Mouse (Mus musculus): ENCODE data around the gene Rab3il1.

Gene Rab3il1

GRCm38 (mm10) chr19:10015442-10015841, 14.0 kb downstream of the Rab3il1 start:
- Histone ChIP-seq H3K27me3 (ENCODE audit: control insufficient read depth, insufficient read depth, low read length, poor library complexity, severe bottlenecking) (no peaks in the 10 kb centered on the region), H3K36me3 (ENCODE audit: control insufficient read depth, insufficient read depth, low read length, poor library complexity, severe bottlenecking) (no peaks in the 10 kb centered on the region)
- no peak for DNase-seq (ENCODE audit: low read depth, low spot score)

- no peak for DNase-seq (ENCODE audit: low read depth, low spot score)
- H3K27me3 ChIP-seq (ENCODE audit: control insufficient read depth, insufficient read depth, low read length, poor library complexity, severe bottlenecking), result no peaks in the 10 kb centered on the region
- no peaks in the 10 kb centered on the region for H3K36me3 ChIP-seq (ENCODE audit: control insufficient read depth, insufficient read depth, low read length, poor library complexity, severe bottlenecking)
Measured at GRCm38 (mm10) chr19:10016151-10016550, 14.7 kb downstream of the Rab3il1 start.

- no peaks in the 10 kb centered on the region for H3K27me3 ChIP-seq (ENCODE audit: control insufficient read depth, insufficient read depth, low read length, poor library complexity, severe bottlenecking)
- no peaks in the 10 kb centered on the region for H3K36me3 ChIP-seq (ENCODE audit: control insufficient read depth, insufficient read depth, low read length, poor library complexity, severe bottlenecking)
- DNase-seq (ENCODE audit: low read depth, low spot score), result peak; percentile 62
Measured at GRCm38 (mm10) chr19:10017637-10018526, 16.4 kb downstream of the Rab3il1 start.

GRCm38 (mm10) chr19:10018527-10018818, 17.0 kb downstream of the Rab3il1 start:
- no peaks in the 10 kb centered on the region for H3K36me3 ChIP-seq (ENCODE audit: control insufficient read depth, insufficient read depth, low read length, poor library complexity, severe bottlenecking)
- DNase-seq (ENCODE audit: low read depth, low spot score), result no peak

GRCm38 (mm10) chr19:10019214-10019760, 17.8 kb downstream of the Rab3il1 start:
- Histone ChIP-seq H3K27me3 (ENCODE audit: control insufficient read depth, insufficient read depth, low read length, poor library complexity, severe bottlenecking) (no peaks in the 10 kb centered on the region), H3K36me3 (ENCODE audit: control insufficient read depth, insufficient read depth, low read length, poor library complexity, severe bottlenecking) (no peaks in the 10 kb centered on the region)
- no peak for DNase-seq (ENCODE audit: low read depth, low spot score)

More at GRCm38 (mm10) chr19:10018527-10018818, 17.0 kb downstream of the Rab3il1 start:
- H3K27me3 ChIP-seq (ENCODE audit: control insufficient read depth, insufficient read depth, low read length, poor library complexity, severe bottlenecking), result no peaks in the 10 kb centered on the region

- no peak for DNase-seq (ENCODE audit: low read depth, low spot score)
- Histone ChIP-seq H3K27me3 (ENCODE audit: control insufficient read depth, insufficient read depth, low read length, poor library complexity, severe bottlenecking) (no peaks in the 10 kb centered on the region), H3K36me3 (ENCODE audit: control insufficient read depth, insufficient read depth, low read length, poor library complexity, severe bottlenecking) (no peaks in the 10 kb centered on the region)
Measured at GRCm38 (mm10) chr19:10021981-10022380, 20.5 kb downstream of the Rab3il1 start.

- H3K36me3 ChIP-seq (ENCODE audit: control insufficient read depth, insufficient read depth, low read length, poor library complexity, severe bottlenecking), result no peaks in the 10 kb centered on the region
- no peak for DNase-seq (ENCODE audit: low read depth, low spot score)
- H3K27me3 ChIP-seq (ENCODE audit: control insufficient read depth, insufficient read depth, low read length, poor library complexity, severe bottlenecking), result no peaks in the 10 kb centered on the region
Measured at GRCm38 (mm10) chr19:10022414-10023303, 21.2 kb downstream of the Rab3il1 start.

- no peak for DNase-seq (ENCODE audit: low read depth, low spot score)
- Histone ChIP-seq H3K27me3 (ENCODE audit: control insufficient read depth, insufficient read depth, low read length, poor library complexity, severe bottlenecking) (no peaks in the 10 kb centered on the region), H3K36me3 (ENCODE audit: control insufficient read depth, insufficient read depth, low read length, poor library complexity, severe bottlenecking) (no peaks in the 10 kb centered on the region)
Measured at GRCm38 (mm10) chr19:10023304-10023758, 21.9 kb downstream of the Rab3il1 start.

- no peaks in the 10 kb centered on the region for H3K36me3 ChIP-seq (ENCODE audit: control insufficient read depth, insufficient read depth, low read length, poor library complexity, severe bottlenecking)
- no peak for DNase-seq (ENCODE audit: low read depth, low spot score)
- no peaks in the 10 kb centered on the region for H3K27me3 ChIP-seq (ENCODE audit: control insufficient read depth, insufficient read depth, low read length, poor library complexity, severe bottlenecking)
Measured at GRCm38 (mm10) chr19:10025169-10025875, 23.9 kb downstream of the Rab3il1 start.

- no peak for DNase-seq (ENCODE audit: low read depth, low spot score)
- no peaks in the 10 kb centered on the region for H3K27me3 ChIP-seq (ENCODE audit: control insufficient read depth, insufficient read depth, low read length, poor library complexity, severe bottlenecking)
- H3K36me3 ChIP-seq (ENCODE audit: control insufficient read depth, insufficient read depth, low read length, poor library complexity, severe bottlenecking), result no peaks in the 10 kb centered on the region
Measured at GRCm38 (mm10) chr19:10029746-10030145, 28.3 kb downstream of the Rab3il1 start.

GRCm38 (mm10) chr19:10033211-10033973, 31.9 kb downstream of the Rab3il1 start:
- DNase-seq (ENCODE audit: low read depth, low spot score), result peak; percentile 80
- H3K36me3 ChIP-seq (ENCODE audit: control insufficient read depth, insufficient read depth, low read length, poor library complexity, severe bottlenecking), result no peaks in the 10 kb centered on the region
- H3K27me3 ChIP-seq (ENCODE audit: control insufficient read depth, insufficient read depth, low read length, poor library complexity, severe bottlenecking), result no peaks in the 10 kb centered on the region

GRCm38 (mm10) chr19:10034356-10034755, 32.9 kb downstream of the Rab3il1 start:
- no peak for DNase-seq (ENCODE audit: low read depth, low spot score)
- Histone ChIP-seq H3K36me3 (ENCODE audit: control insufficient read depth, insufficient read depth, low read length, poor library complexity, severe bottlenecking) (no peaks in the 10 kb centered on the region), H3K27me3 (ENCODE audit: control insufficient read depth, insufficient read depth, low read length, poor library complexity, severe bottlenecking) (no peaks in the 10 kb centered on the region)

GRCm38 (mm10) chr19:10034785-10035447, 33.4 kb downstream of the Rab3il1 start:
- no peaks in the 10 kb centered on the region for H3K27me3 ChIP-seq (ENCODE audit: control insufficient read depth, insufficient read depth, low read length, poor library complexity, severe bottlenecking)
- DNase-seq (ENCODE audit: low read depth, low spot score), result peak; percentile 89
- no peaks in the 10 kb centered on the region for H3K36me3 ChIP-seq (ENCODE audit: control insufficient read depth, insufficient read depth, low read length, poor library complexity, severe bottlenecking)
